Mouse (Mus musculus) cerebellum, adult 11-12 months (tissue): ENCODE measurements around the gene Srgap1.

Experiments used
- DNase-seq: peaks from one replicate; pipeline ENCODE4 v3.0.0; 2022

Gene Srgap1

GRCm38 (mm10) chr10:122046904-122047726, at the start of gene Srgap1:
Srgap1 (minus strand) TSS chr10:122047315.
- DNase-seq, result peak; percentile 12

GRCm38 (mm10) chr10:122096462-122096979, 49.4 kb upstream of the Srgap1 start:
- no peak for DNase-seq

- DNase-seq, result no peak
These were observed 43.4 kb upstream of the Srgap1 start for GRCm38 (mm10) chr10:122090472-122090871.

- no peak for DNase-seq
These were observed 34.2 kb upstream of the Srgap1 start for GRCm38 (mm10) chr10:122081352-122081751.

GRCm38 (mm10) chr10:122069153-122069552, 22.0 kb upstream of the Srgap1 start:
- DNase-seq, result no peak

GRCm38 (mm10) chr10:122055826-122056225, 8.7 kb upstream of the Srgap1 start:
- no peak for DNase-seq

- DNase-seq, result no peak
These were observed 7.4 kb upstream of the Srgap1 start for GRCm38 (mm10) chr10:122054535-122054934.

GRCm38 (mm10) chr10:122051831-122052230, 4.7 kb upstream of the Srgap1 start:
- peak; percentile 47 for DNase-seq

- DNase-seq, result peak; percentile 29
These were observed 731 bp upstream of the Srgap1 start for GRCm38 (mm10) chr10:122047727-122048365.

GRCm38 (mm10) chr10:122046511-122046903, 608 bp downstream of the Srgap1 start:
- DNase-seq, result no peak

- no peak for DNase-seq
These were observed 1.2 kb downstream of the Srgap1 start for GRCm38 (mm10) chr10:122045946-122046345.

- DNase-seq, result no peak
These were observed 2.2 kb downstream of the Srgap1 start for GRCm38 (mm10) chr10:122044926-122045325.

GRCm38 (mm10) chr10:122040372-122040771, 6.7 kb downstream of the Srgap1 start:
- DNase-seq, result no peak

GRCm38 (mm10) chr10:122039566-122039965, 7.5 kb downstream of the Srgap1 start:
- no peak for DNase-seq

GRCm38 (mm10) chr10:122038554-122038953, 8.6 kb downstream of the Srgap1 start:
- no peak for DNase-seq

- DNase-seq, result no peak
These were observed 13.8 kb downstream of the Srgap1 start for GRCm38 (mm10) chr10:122033271-122033670.

GRCm38 (mm10) chr10:122030420-122030819, 16.7 kb downstream of the Srgap1 start:
- no peak for DNase-seq

GRCm38 (mm10) chr10:122029738-122030137, 17.4 kb downstream of the Srgap1 start:
- DNase-seq, result no peak

GRCm38 (mm10) chr10:122025198-122025597, 21.9 kb downstream of the Srgap1 start:
- no peak for DNase-seq

- no peak for DNase-seq
These were observed 26.2 kb downstream of the Srgap1 start for GRCm38 (mm10) chr10:122020906-122021305.

GRCm38 (mm10) chr10:122020255-122020654, 26.9 kb downstream of the Srgap1 start:
- DNase-seq, result no peak

- no peak for DNase-seq
These were observed 28.5 kb downstream of the Srgap1 start for GRCm38 (mm10) chr10:122018594-122019048.

- no peak for DNase-seq
These were observed 29.4 kb downstream of the Srgap1 start for GRCm38 (mm10) chr10:122017743-122018142.

- DNase-seq, result no peak
These were observed 30.1 kb downstream of the Srgap1 start for GRCm38 (mm10) chr10:122017063-122017462.
